ENCODE assay signal across 26 mouse cellular contexts in genomic region chr5:137054299-137054698, GRCm38 (mm10). TPM values are rescaled to one million over a fixed set of nuclear protein-coding genes. Genes with fewer than 3 reads are reported as not detected.
DNase-seq lines count a peak whose midpoint lies in the region; ATAC-seq and TF ChIP-seq lines count a peak whose summit lies in the region.
"Had no signal": no experiment of that assay in that cellular context is flagged by ENCODE, and none has a peak within 500 bp of the region (broad histone marks: within the 10 kb centered on the region; RNA-seq: fewer than 3 reads in every experiment).

No protein-coding gene starts in this region.

- no peak for ATAC-seq in granulocyte monocyte progenitor cell, adult 5-6 weeks (replicated peaks; ENCODE audit: poor library complexity, severe bottlenecking)
- ATAC-seq: activated CD4-positive, CD25-positive, alpha-beta regulatory T cell, adult 4 months; CD4-positive, CD25-positive, alpha-beta regulatory T cell, adult 4 months; forebrain, embryonic 13.5 days; forebrain, embryonic 15.5 days; forebrain, postnatal 0 days; Patski had no signal

- DNase-seq in adrenal gland, adult 2 months: peak; percentile 52
- no peak for DNase-seq in adrenal gland, postnatal 36 days
- peak; percentile 55 for DNase-seq in brain, adult 2 months (ENCODE audit: low read depth, low spot score)
- DNase-seq: adrenal gland, postnatal 10 days; adrenal gland, postnatal 25 days; B cell, adult 2 months; cerebellum, adult 11 months; cerebellum, adult 18-20 months; cerebellum, adult 8-10 months; cerebellum, adult 9-11 months; cerebellum, postnatal 14 days; cerebellum, postnatal 36 days; embryo, embryonic 11 days; forebrain, postnatal 0 days had no signal

- peaks cover 15% of the 10 kb centered on the region for H3K4me1 ChIP-seq in olfactory bulb, adult 2 months (ENCODE audit: control insufficient read depth, insufficient read depth, low read length)
- H3K4me1 ChIP-seq: embryonic facial prominence, embryonic 13.5 days; embryonic facial prominence, embryonic 15.5 days; forebrain, embryonic 13.5 days; forebrain, embryonic 15.5 days had no signal

- no peak for TF ChIP-seq POLR2A in olfactory bulb, adult 2 months (IDR thresholded peaks at IDR 0.05; ENCODE audit: insufficient read depth, low read depth, low read length)

- no peak overlapping the region for H3K4me3 ChIP-seq in olfactory bulb, adult 2 months (ENCODE audit: insufficient read depth, low read depth, low read length)
- H3K4me3 ChIP-seq: embryonic facial prominence, embryonic 13.5 days; embryonic facial prominence, embryonic 15.5 days; erythroblast, embryonic 14.5 days; forebrain, embryonic 13.5 days; forebrain, embryonic 15.5 days had no signal

- peak overlapping the region; percentile 18; the same call in 1 of the 2 replicates for H3K27ac ChIP-seq in olfactory bulb, adult 2 months (ENCODE audit: insufficient read depth, low read depth, low read length)
- H3K27ac ChIP-seq: embryonic facial prominence, embryonic 13.5 days; embryonic facial prominence, embryonic 15.5 days; forebrain, embryonic 13.5 days; forebrain, embryonic 15.5 days had no signal

- TF ChIP-seq CTCF in olfactory bulb, adult 2 months (IDR thresholded peaks at IDR 0.05; ENCODE audit: insufficient read depth, low read depth, low read length): no peak

- WGBS in olfactory bulb, adult 2 months: 49% methylated on average over 7 of the region's 7 CpGs

RNA-seq across cellular contexts. Expression of gene Ap1s1, which starts 8.4 kb away (rescaled TPM):
- total RNA-seq in adrenal gland, adult 2 months (2021): 100 to 1,000 TPM in 1 of 2 experiments, 10 to 100 TPM in 1; 75.4 to 114 TPM
- 46.5 and 56.7 TPM in 2 replicates for polyA plus RNA-seq in adrenal gland, adult 2 months (2012; rRNA removed)
- 10 to 100 TPM; 91.3 to 93.7 TPM for total RNA-seq in adrenal gland, postnatal 36 days (2021)
- not detected in 2 replicates for polyA plus RNA-seq in olfactory bulb, adult 2 months (2012; ENCODE audit: insufficient read depth, insufficient read length, low replicate concordance, missing spikeins)
- 84.9 and 95.5 TPM in 2 replicates for total RNA-seq in granulocyte monocyte progenitor cell, adult 5-6 weeks (2014; fragmentation: Nextera tagmentation)
- 83.1 and 86.9 TPM in 2 replicates for total RNA-seq in granulocyte monocyte progenitor cell, adult 5-6 weeks (2017)

RNA-seq across cellular contexts. Expression of gene Serpine1, which starts 17.8 kb away (rescaled TPM):
- 1 to 10 TPM; 3.9 to 5.3 TPM for total RNA-seq in adrenal gland, adult 2 months (2021)
- 1.3 and 2.1 TPM in 2 replicates for polyA plus RNA-seq in adrenal gland, adult 2 months (2012; rRNA removed)
- total RNA-seq in adrenal gland, postnatal 36 days (2021): 10 to 100 TPM in 1 of 2 experiments, 1 to 10 TPM in 1; 3.5 to 11.2 TPM
- polyA plus RNA-seq in olfactory bulb, adult 2 months (2012; ENCODE audit: insufficient read depth, insufficient read length, low replicate concordance, missing spikeins): not detected in 2 replicates
- not detected in 2 replicates for total RNA-seq in granulocyte monocyte progenitor cell, adult 5-6 weeks (2014; fragmentation: Nextera tagmentation)
- not detected in 2 replicates for total RNA-seq in granulocyte monocyte progenitor cell, adult 5-6 weeks (2017)
- total RNA-seq: common myeloid progenitor, adult 5-6 weeks had no signal
- polyA plus RNA-seq: activated CD4-positive, CD25-positive, alpha-beta regulatory T cell, adult 4 months; erythroblast, embryonic 14.5 days; forebrain, embryonic 11.5 days had no signal

RNA-seq across cellular contexts. Expression of gene Vgf, which starts 28.1 kb away (rescaled TPM):
- 10 to 100 TPM; 10.1 to 51.2 TPM for total RNA-seq in adrenal gland, adult 2 months (2021)
- polyA plus RNA-seq in adrenal gland, adult 2 months (2012; rRNA removed): 5.3 and 7.0 TPM in 2 replicates
- total RNA-seq in adrenal gland, postnatal 36 days (2021): 10 to 100 TPM in 1 of 2 experiments, 1 to 10 TPM in 1; 8.8 to 71.5 TPM
- not detected in 2 replicates for polyA plus RNA-seq in olfactory bulb, adult 2 months (2012; ENCODE audit: insufficient read depth, insufficient read length, low replicate concordance, missing spikeins)
- total RNA-seq in granulocyte monocyte progenitor cell, adult 5-6 weeks (2014; fragmentation: Nextera tagmentation): not detected in 2 replicates
- total RNA-seq in granulocyte monocyte progenitor cell, adult 5-6 weeks (2017): not detected in 2 replicates
- total RNA-seq: common myeloid progenitor, adult 5-6 weeks had no signal
- polyA plus RNA-seq: activated CD4-positive, CD25-positive, alpha-beta regulatory T cell, adult 4 months; CD4-positive, CD25-positive, alpha-beta regulatory T cell, adult 4 months had no signal

Comparison
In these comparisons a context has a peak if more than half of its experiments do, and no peak if none do; other contexts are left out.
1. DNase-seq: peak in adrenal gland, adult 2 months (single experiment) and brain, adult 2 months (single experiment); none in adrenal gland, postnatal 36 days (0 of 2).
2. RNA of gene Serpine1, which starts 17.8 kb away (total RNA-seq): 3.5 to 11.2 TPM in adrenal gland, postnatal 36 days and 3.9 to 5.3 TPM in adrenal gland, adult 2 months; not detected in granulocyte monocyte progenitor cell, adult 5-6 weeks; every median in the first group is over 4 times any median in the second.
3. RNA of gene Vgf, which starts 28.1 kb away (total RNA-seq): 8.8 to 71.5 TPM in adrenal gland, postnatal 36 days and 10.1 to 51.2 TPM in adrenal gland, adult 2 months; not detected in granulocyte monocyte progenitor cell, adult 5-6 weeks; every median in the first group is over 4 times any median in the second.